Mouse (Mus musculus): ENCODE measurements at regions not wholly inside any gene's neighbourhood (a gene's known extent, or its start where the extent isn't known, plus 50 kb on each side); places are given as distances from the start of the nearest gene placed in this dataset.

DNA sequence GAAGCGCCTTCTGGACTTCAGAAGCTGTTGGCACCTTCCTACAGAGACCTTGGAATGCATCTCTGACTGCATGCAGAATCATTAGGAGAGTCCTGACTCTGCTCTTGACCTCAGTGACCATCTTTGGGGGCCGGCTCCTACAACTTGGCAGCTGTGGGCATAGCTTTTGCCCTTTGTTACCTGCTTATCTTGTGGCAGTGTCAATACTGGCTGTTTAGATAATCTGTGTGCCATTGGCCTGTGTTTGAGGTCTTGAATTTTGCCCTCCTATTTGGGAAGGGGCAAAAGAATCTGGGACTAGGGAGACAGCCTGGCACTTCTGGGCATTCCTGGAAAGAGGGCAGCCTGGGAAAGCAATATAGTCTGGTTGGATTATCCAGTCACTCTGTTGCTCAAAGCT, 137.8 kb upstream of the Gli2 start:
- ATAC-seq (no peak), DNase-seq (ENCODE audit: low read depth, low spot score) (no peak)
- POLR2A ChIA-PET, result interaction anchor here (0.6 kb wide), 1 partner anchor 450 kb away, joined by 3 read pairs; no protein-coding TSS in a partner anchor
- no peak for TF ChIP-seq CTCF (IDR thresholded peaks at IDR 0.05)
- in situ Hi-C loops (cut with MboI; ENCODE audit: low pct_unique_long_range_greater_than_20kb), result no loop called here
- CTCF ChIA-PET, result no interaction called here
- H3K27me3 ChIP-seq, result no peaks in the 10 kb centered on the region

DNA sequence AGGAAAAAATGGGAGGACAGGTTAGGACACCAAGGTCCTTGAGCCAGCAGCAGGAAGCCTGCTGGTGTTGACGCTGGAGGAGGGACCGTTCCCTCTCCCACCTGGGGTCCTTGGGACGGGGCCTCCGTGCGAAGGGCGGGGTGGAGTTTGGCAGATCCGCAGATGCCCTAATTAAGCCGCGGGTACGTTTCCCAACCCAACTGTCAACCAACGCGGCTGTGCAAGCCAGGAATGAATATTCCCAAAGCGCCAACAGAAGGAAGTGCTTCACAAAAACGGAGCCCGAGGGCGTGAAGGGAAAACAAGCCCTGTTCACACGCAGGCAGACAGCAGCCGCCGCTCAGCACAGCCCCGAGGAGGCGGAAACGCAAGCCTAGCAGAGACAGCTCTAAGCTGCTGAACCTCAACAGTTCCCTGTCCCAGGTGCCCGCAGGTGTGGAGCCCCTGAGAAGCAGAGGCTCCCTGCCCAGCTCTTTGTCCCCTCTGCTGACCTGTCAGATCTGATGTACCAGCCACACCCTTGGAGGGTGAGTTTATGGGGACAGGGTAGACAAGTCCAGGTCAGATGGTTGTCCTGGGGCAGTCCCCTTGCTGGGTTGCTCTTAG, 136.1 kb upstream of the Gli2 start:
- ATAC-seq (no peak), DNase-seq (ENCODE audit: low read depth, low spot score) (no peak)
- in situ Hi-C loops (cut with MboI; ENCODE audit: low pct_unique_long_range_greater_than_20kb), result no loop called here
- no peaks in the 10 kb centered on the region for H3K27me3 ChIP-seq
- POLR2A ChIA-PET, result interaction anchor here (0.6 kb wide), 1 partner anchor 93 kb away, joined by 3 read pairs; no protein-coding TSS in a partner anchor
- no peak for TF ChIP-seq CTCF (IDR thresholded peaks at IDR 0.05)
- CTCF ChIA-PET, result interaction anchor here (1.4 kb wide), 1 partner anchor 10 kb away, joined by 4 read pairs; no protein-coding TSS in a partner anchor

DNA sequence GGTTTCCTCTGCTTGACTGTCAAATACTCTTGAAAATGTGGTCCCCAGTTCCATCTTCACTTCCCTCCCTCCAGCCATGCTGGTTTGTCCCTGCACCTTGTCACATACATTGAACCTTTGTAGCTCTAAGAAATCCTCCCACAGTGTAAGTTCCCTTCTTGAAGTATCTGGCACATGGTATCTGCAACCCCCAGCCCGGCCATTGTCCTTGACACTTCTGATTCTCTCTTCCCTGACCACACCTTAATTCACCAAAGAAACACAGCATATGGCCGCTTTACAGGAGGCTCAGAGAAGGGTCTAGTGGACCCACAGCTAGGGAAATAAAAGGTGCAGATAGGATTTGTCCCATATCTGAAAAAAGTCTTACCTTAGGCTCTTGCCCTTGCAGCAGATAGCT, 133.9 kb upstream of the Gli2 start:
- no peaks in the 10 kb centered on the region for H3K27me3 ChIP-seq

DNA sequence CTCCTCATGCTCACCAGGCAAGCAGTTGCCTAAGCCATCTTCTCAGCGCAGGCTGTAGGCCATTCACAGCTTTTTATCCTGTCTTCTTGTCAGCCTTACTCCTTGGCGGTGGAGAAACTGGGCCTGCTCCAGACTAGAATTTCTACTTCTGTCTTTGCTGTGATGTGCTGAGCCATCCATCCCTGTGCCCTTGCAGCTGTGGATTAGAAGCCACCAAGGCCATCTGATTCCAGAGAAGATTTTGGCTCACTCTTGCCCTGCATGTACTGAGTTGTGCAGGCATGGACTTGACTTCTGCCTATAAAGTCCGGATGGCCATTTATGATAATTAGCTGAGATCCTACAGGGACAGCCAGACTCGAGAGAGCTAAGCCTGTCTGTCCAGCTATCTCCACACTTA, 133.4 kb upstream of the Gli2 start:
- H3K27me3 ChIP-seq, result no peaks in the 10 kb centered on the region
- DNase-seq (ENCODE audit: low read depth, low spot score) (no peak), ATAC-seq (no peak)
- in situ Hi-C loops (cut with MboI; ENCODE audit: low pct_unique_long_range_greater_than_20kb), result no loop called here
- POLR2A ChIA-PET, result interaction anchor here (0.6 kb wide), 1 partner anchor 20 kb away, joined by 4 read pairs; no protein-coding TSS in a partner anchor
- no peak for TF ChIP-seq CTCF (IDR thresholded peaks at IDR 0.05)
- CTCF ChIA-PET, result interaction anchor here (0.7 to 1.4 kb wide), 3 partner anchors 16 to 23 kb away, joined by 3 read pairs; no protein-coding TSS in a partner anchor

More for the DNA sequence above, 133.9 kb upstream of the Gli2 start:
- ATAC-seq (no peak), DNase-seq (ENCODE audit: low read depth, low spot score) (no peak)
- ChIA-PET POLR2A (no interaction called here), CTCF (interaction anchor here (0.7 to 1.4 kb wide), 3 partner anchors 15 to 22 kb away, joined by 3 read pairs; no protein-coding TSS in a partner anchor)
- in situ Hi-C loops (cut with MboI; ENCODE audit: low pct_unique_long_range_greater_than_20kb), result no loop called here
- no peak for TF ChIP-seq CTCF (IDR thresholded peaks at IDR 0.05)

DNA sequence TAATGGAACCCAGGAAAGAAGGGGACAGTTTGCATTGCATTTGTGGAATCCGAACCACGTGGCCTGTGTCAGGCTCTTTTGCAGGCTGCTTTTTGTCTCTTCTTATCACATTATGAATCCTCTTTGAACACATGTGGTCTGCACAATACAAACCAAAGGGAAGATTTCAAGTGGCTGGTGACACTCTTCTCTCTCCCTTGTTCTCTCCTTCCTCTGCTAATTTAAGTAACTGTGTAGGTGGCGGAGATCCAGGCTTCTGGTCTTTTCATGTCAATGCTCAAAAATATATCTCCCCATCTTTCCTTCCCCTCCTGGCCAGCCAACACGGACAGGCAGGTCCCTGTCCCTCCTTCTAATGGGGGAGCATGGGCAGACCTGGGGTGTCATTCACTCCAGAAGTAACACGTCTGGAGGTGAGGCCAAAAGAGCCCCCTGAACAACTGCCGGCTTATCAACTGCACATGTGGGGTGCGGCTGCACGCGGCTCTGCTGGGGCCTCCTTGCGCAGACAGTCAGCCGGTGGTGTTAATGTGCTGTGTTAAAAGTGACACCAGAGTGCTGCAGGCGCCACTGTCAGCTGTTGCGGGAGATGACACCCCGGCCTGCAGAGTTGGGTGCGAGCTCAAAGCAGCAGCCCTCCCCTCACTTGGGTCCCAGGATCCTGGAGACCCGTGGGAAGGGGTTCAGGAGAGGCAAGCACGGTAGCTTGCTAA, 130.3 kb upstream of the Gli2 start:
- TF ChIP-seq CTCF (IDR thresholded peaks at IDR 0.05), result no peak
- DNase-seq (ENCODE audit: low read depth, low spot score), result no peak
- H3K27me3 ChIP-seq, result peaks cover 3% of the 10 kb centered on the region
- ATAC-seq, result no peak
- in situ Hi-C loops (cut with MboI; ENCODE audit: low pct_unique_long_range_greater_than_20kb), result no loop called here
- ChIA-PET POLR2A (no interaction called here), CTCF (interaction anchor here (0.6 kb wide), 1 partner anchor 108 kb away, joined by 3 read pairs; no protein-coding TSS in a partner anchor)

DNA sequence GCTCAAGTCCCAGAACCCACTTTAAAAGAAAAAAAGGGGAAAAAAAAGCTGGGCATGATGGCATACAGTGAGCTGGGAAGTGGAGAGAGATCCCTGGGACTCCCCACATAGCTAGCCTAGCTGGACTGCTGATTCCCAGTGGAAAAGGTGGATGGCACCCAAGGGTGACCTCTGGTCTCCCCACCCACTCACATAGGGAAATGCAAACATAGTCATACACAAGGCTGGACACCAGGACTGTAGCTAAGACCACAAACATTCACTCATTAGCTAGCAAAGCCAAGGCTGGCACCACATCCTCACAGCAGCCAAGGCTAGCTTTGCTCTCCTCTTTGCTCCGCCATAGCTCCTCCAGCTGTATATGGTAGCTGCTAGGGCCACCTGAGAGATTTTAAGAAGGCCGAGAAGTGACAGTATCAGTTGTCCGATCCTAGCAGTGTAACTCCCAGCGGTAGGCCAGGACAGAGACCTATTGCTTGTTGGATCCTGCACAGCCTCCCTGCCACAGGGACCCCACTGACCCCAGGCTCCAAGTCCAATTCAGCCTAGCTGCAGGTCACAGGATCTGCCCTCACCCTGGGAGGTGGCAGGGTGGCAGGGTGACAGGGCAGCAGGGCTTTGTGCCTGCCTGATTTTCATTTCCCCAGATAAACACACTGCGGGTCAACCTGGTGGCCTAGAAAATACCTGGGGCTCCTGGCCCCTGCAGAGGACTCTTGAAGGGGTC, 119.8 kb upstream of the Gli2 start:
- POLR2A ChIA-PET, result no interaction called here

DNA sequence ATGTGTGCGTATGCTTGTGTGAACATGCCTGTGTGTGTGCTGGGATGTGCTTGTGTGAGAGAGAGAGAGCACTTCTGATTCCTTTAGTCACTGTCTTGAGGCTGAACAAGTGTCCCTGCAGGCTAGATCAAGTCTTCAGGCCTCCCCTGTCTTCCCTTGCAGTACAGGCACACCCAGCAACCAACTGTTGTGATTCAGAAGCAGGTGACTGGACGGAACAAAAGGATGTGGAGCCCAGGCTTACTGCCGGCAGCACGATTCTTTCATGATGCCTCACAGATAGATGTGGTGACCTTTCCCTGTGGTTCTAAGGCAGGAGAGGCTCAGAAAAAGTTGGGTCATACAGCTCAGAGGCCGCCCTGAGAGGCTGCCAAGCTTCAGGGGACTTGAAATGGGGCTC, 114.0 kb upstream of the Gli2 start:
- ChIA-PET POLR2A (no interaction called here), CTCF (interaction anchor here (0.8 kb wide), 1 partner anchor 19 kb away, joined by 3 read pairs; no protein-coding TSS in a partner anchor)
- no peak for ATAC-seq
- DNase-seq (ENCODE audit: low read depth, low spot score), result no peak
- TF ChIP-seq CTCF (IDR thresholded peaks at IDR 0.05), result no peak
- no peaks in the 10 kb centered on the region for H3K27me3 ChIP-seq
- in situ Hi-C loops (cut with MboI; ENCODE audit: low pct_unique_long_range_greater_than_20kb), result no loop called here

More for the DNA sequence above, 119.8 kb upstream of the Gli2 start:
- no peak for TF ChIP-seq CTCF (IDR thresholded peaks at IDR 0.05)
- H3K27me3 ChIP-seq, result no peaks in the 10 kb centered on the region
- no peak for DNase-seq (ENCODE audit: low read depth, low spot score)
- CTCF ChIA-PET, result no interaction called here
- in situ Hi-C loops (cut with MboI; ENCODE audit: low pct_unique_long_range_greater_than_20kb), result no loop called here
- ATAC-seq, result no peak

DNA sequence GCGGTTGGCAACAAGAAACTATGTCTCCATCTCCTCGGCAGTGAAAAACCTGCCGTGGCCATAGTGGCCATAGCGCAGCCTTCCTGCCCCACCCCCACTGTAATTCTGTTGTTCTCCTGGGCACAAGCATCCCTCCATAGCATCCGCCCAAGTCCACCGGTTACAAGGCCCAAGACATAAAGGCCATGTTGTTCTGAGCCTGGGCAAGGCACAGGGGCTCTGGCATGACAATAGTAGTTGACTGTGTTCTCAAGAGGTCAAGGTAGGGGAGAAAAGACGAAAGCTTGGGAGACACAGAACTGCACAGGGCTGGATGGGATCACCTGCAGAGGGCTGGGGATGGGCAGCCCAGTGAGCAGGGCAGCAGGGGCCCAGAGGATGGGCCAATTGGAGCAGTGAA, 112.9 kb upstream of the Gli2 start:
- H3K27me3 ChIP-seq, result no peaks in the 10 kb centered on the region
- ChIA-PET CTCF (no interaction called here), POLR2A (interaction anchor here (0.6 kb wide), 1 partner anchor 20 kb away, joined by 4 read pairs; no protein-coding TSS in a partner anchor)
- DNase-seq (ENCODE audit: low read depth, low spot score), result no peak
- in situ Hi-C loops (cut with MboI; ENCODE audit: low pct_unique_long_range_greater_than_20kb), result no loop called here
- TF ChIP-seq CTCF (IDR thresholded peaks at IDR 0.05), result no peak
- ATAC-seq, result no peak

DNA sequence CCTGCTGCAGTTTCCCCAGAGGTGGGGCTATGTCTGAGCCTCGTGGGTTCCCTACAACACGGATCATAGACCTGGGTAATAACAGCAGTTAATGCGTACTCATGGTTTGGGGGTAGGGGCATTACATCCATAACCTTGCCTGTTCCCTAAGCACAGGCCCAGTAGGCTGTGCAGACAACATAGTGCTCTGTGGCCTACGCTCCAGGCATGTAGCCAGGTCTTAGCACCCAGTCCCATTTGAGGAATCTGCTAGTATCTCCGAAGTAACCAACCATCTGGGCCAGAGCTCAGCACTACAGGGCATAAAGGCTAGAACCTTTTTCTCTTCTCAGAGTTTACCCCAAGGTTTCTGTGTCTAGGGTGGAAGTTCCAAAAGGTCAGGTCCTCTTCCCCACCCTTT, 111.4 kb upstream of the Gli2 start:
- in situ Hi-C loops (cut with MboI; ENCODE audit: low pct_unique_long_range_greater_than_20kb), result no loop called here
- TF ChIP-seq CTCF (IDR thresholded peaks at IDR 0.05), result no peak
- ChIA-PET POLR2A (no interaction called here), CTCF (no interaction called here)
- ATAC-seq (no peak), DNase-seq (ENCODE audit: low read depth, low spot score) (no peak)
- no peaks in the 10 kb centered on the region for H3K27me3 ChIP-seq

DNA sequence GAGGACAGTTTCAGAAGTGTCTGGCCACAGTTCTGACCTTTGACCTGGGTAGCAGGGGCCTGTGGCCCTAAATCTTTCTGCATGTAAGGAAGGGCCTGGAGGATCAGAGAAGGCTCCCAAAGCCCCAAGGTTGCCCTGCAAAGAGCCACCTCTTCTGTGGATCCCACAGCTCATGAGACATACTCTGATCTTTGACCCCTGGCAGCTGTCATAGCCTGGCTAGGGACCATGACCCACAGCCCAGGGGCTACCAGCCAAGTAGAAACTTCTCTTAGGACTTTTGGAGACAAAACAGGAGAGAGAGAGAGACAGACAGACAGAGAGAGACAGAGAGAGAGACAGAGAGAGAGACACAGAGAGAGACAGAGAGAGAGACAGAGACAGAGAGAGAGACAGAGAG, 110.4 kb upstream of the Gli2 start:
- in situ Hi-C loops (cut with MboI; ENCODE audit: low pct_unique_long_range_greater_than_20kb), result no loop called here
- POLR2A ChIA-PET, result no interaction called here
- DNase-seq (ENCODE audit: low read depth, low spot score), result no peak
- H3K27me3 ChIP-seq, result no peaks in the 10 kb centered on the region
- no peak for TF ChIP-seq CTCF (IDR thresholded peaks at IDR 0.05)
- CTCF ChIA-PET, result interaction anchor here (0.6 kb wide), 1 partner anchor 72 kb away, joined by 3 read pairs; no protein-coding TSS in a partner anchor
- ATAC-seq, result no peak
